Mouse (Mus musculus): ENCODE results near the gene Crebzf.

Gene Crebzf

DNA sequence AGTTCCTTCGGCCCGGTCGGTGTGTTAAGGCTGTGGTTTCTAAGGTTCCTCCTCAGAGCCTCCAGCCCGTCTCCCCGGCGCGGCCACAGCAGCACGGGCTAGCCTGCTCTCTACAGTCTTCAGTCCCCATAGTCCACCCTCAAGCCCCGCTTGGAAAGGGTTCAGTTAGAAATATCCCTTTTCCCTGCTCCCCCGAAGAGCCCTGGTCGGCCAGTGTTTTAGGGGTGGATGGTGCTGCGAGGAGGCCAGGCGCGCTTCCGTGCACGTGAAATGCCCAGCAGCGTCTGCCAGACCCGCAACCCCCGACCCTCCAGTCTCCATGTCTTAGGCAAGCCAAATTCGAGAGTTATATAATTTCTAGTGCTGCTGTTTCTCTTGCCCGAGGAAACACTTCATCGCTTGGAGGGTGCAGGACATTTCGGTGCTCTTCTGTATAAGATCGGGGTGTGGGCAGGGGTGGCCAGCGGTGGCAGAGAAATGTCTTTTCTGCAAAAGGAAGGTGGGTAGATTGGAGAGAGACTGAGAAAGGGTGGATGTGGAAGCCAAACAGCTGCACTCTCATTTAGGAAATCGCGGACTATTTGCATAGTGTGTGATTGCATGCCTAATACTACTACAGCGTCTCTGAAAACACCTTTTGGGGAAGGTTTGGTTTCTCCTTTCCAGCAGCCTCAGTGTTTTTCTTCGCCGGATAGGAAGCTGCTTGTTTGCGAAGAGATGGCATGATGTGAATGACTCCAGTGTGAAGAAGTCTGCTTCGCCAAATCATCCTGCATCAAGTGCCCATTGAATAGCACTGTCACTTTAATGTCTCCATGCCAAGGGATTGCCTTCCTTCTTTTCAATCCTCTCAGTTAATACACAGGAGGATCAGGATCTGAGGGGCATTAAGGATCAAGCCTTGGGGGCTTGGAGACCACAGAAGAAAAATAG is 34.0 kb downstream of the Crebzf start, which contains the start of gene Dlg2:
Dlg2 (plus strand) TSS at position 360 of the 933 bp plus-strand sequence.
- peak; percentile 26 to 68 for DNase-seq (ENCODE audit: low spot score in 2 of 2)

DNA sequence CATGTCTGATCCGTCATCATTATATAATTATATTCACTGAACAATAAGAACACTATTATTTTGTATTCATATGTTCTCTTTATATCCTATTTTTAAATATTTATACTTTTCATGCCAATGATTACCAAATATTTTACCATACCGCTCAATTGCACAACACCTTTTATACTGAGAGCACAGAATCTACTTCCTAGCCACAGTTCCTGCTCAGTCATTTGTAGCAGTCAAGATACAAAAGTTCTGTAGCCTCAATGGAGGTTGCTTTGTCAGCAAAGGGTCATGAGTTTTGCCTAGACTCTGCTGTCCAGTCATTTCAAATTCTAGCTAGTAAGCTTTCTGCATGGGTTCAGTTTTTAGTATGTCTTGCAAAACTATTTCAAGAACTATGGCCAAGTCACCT is 40.1 kb downstream of the Crebzf start:
- no peak for DNase-seq (ENCODE audit: low spot score in 2 of 2)

All from right cerebral cortex, postnatal 10 days (tissue).